Mouse (Mus musculus) liver, embryonic 12.5 days (tissue): Measurements from ENCODE around the gene Ier2. TPM values are rescaled to one million over a fixed set of nuclear protein-coding genes. Genes with fewer than 3 reads are reported as not detected.

Experiments used
- ATAC-seq: fragments of 200-750 bp; cut with Nextera tagmentation; 2 replicates; pipeline ENCODE4 v1.8.0; 2017; ENCODE audit warnings: moderate number of reproducible peaks, mild to moderate bottlenecking, moderate library complexity
- H3K27ac ChIP-seq: fragments of 300-500 bp; sonication (generic); 2 replicates; pipeline ENCODE4 v1.5.1; 2016; ENCODE audit warnings: mild to moderate bottlenecking
- H3K27me3 ChIP-seq: fragments of 300-500 bp; sonication (generic); replicated peaks from 2 replicates; pipeline ENCODE4 v1.6.1; 2016; ENCODE audit warnings: mild to moderate bottlenecking, moderate library complexity
- H3K36me3 ChIP-seq: fragments of 300-500 bp; sonication (generic); 2 replicates; pipeline ENCODE4 v1.6.1; 2016; ENCODE audit warnings: mild to moderate bottlenecking, moderate library complexity
- H3K4me1 ChIP-seq: fragments of 300-500 bp; sonication (generic); 2 replicates; pipeline ENCODE4 v1.6.1; 2016
- H3K4me2 ChIP-seq: fragments of 300-500 bp; sonication (generic); 2 replicates; pipeline ENCODE4 v1.6.1; 2016; ENCODE audit warnings: mild to moderate bottlenecking, moderate library complexity
- H3K4me3 ChIP-seq: fragments of 300-500 bp; sonication (generic); 2 replicates; pipeline ENCODE4 v1.5.1; 2016; ENCODE audit warnings: mild to moderate bottlenecking, moderate library complexity
- H3K9ac ChIP-seq: fragments of 300-500 bp; sonication (generic); 2 replicates; pipeline ENCODE4 v1.6.1; 2016; ENCODE audit warnings: mild to moderate bottlenecking, moderate library complexity
- H3K9me3 ChIP-seq: fragments of 300-500 bp; sonication (generic); replicated peaks from 2 replicates; pipeline ENCODE4 v1.6.1; 2016; ENCODE audit warnings: mild to moderate bottlenecking, moderate library complexity
- WGBS: fragments of 180-500 bp; shearing (Covaris S2); methylation state at CpG from one replicate; pipeline ENCODE4 v1.1.7; 2016; ENCODE audit not compliant: insufficient replicate concordance; 5-methylcytosine and 5-hydroxymethylcytosine counted together
- polyA plus RNA-seq: library from polyadenylated mRNA; unstranded; fragments of >200 nt; fragmentation: Nextera tagmentation; extraction: Ambion mirVana; gene quantifications from 2 replicates; pipeline ENCODE4 v1.2.1, GENCODE M21; 2016

The Ier2 gene
- polyA plus RNA-seq, 1 experiment from 2014 or later, result 36.4 TPM

GRCm38 (mm10) chr8:84641578-84642361 is 20.9 kb downstream of the Ier2 start:
- H3K4me1 ChIP-seq, result peaks cover 33% of the 10 kb centered on the region
- 41% methylated on average over 1 of the region's 1 CpGs for WGBS
- H3K36me3 ChIP-seq, result no peaks in the 10 kb centered on the region
- H3K9ac ChIP-seq, result no peak overlapping the region
- no peak for ATAC-seq
- H3K27ac ChIP-seq, result no peak overlapping the region
- H3K9me3 ChIP-seq, result no peaks in the 10 kb centered on the region
- H3K4me2 ChIP-seq, result no peak overlapping the region
- no peak overlapping the region for H3K4me3 ChIP-seq
- peaks cover 21% of the 10 kb centered on the region for H3K27me3 ChIP-seq

- H3K4me1 ChIP-seq, result peaks cover 32% of the 10 kb centered on the region
- WGBS, result 74% methylated on average over 6 of the region's 7 CpGs
- no peaks in the 10 kb centered on the region for H3K9me3 ChIP-seq
- H3K27me3 ChIP-seq, result peaks cover 28% of the 10 kb centered on the region
- H3K4me3 ChIP-seq, result peak overlapping the region; percentile 70; the same call in 1 of the 2 replicates
- H3K4me2 ChIP-seq, result no peak overlapping the region; the same call in 1 of the 2 replicates
- no peaks in the 10 kb centered on the region for H3K36me3 ChIP-seq
- H3K9ac ChIP-seq, result no peak overlapping the region
- peak overlapping the region; percentile 45; the same call in 1 of the 2 replicates for H3K27ac ChIP-seq
- ATAC-seq, result no peak
Measured at GRCm38 (mm10) chr8:84640617-84641294, 21.9 kb downstream of the Ier2 start.

DNA sequence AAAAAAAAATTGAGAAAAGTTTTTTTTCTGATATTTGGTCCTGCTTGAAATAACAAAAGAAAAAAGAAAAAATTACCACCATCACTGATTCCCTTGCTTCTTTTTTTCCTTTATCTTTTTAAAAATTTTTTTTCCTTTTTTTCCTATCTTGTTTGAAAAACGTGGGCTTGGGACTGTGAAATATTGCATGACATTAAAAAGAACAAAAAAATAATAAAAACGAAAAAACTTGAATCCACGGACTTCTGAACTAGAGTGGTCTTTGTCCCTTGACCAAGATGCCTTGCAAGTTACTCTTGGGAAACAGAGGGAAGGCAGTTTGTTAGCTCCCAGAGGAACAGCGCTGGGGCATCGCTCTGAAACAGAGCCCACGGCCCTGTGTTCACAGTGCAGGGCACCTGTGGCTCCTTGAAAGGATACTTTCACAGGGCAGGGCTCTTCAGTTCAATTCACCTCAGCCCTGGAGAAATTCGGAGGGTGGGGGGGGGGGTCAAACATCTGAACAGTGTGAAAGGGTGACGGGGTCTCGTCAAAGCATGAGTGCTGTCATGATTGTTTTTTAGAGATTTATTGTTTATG is 22.6 kb downstream of the Ier2 start:
- ATAC-seq, result no peak
- peak overlapping the region; percentile 67 for H3K9ac ChIP-seq
- H3K27ac ChIP-seq, result peak overlapping the region; percentile 45; the same call in 1 of the 2 replicates

GRCm38 (mm10) chr8:84639162-84640009 is 23.3 kb downstream of the Ier2 start:
- H3K4me1 ChIP-seq, result peaks cover 32% of the 10 kb centered on the region
- no peaks in the 10 kb centered on the region for H3K36me3 ChIP-seq
- H3K4me3 ChIP-seq, result peak overlapping the region; percentile 70
- H3K9me3 ChIP-seq, result no peaks in the 10 kb centered on the region
- H3K9ac ChIP-seq, result peak overlapping the region; percentile 84
- WGBS, result under 1% methylated on average over 105 of the region's 106 CpGs
- peak; percentile 98 for ATAC-seq
- peak overlapping the region; percentile 78 for H3K27ac ChIP-seq
- H3K27me3 ChIP-seq, result peaks cover 37% of the 10 kb centered on the region
- peak overlapping the region; percentile 96 for H3K4me2 ChIP-seq

More for the DNA sequence above, 22.6 kb downstream of the Ier2 start:
- no peaks in the 10 kb centered on the region for H3K9me3 ChIP-seq
- peaks cover 32% of the 10 kb centered on the region for H3K4me1 ChIP-seq
- H3K4me2 ChIP-seq, result peak overlapping the region; percentile 71
- 33% methylated on average over 9 of the region's 9 CpGs for WGBS
- peaks cover 35% of the 10 kb centered on the region for H3K27me3 ChIP-seq
- H3K36me3 ChIP-seq, result no peaks in the 10 kb centered on the region
- H3K4me3 ChIP-seq, result peak overlapping the region; percentile 70

DNA sequence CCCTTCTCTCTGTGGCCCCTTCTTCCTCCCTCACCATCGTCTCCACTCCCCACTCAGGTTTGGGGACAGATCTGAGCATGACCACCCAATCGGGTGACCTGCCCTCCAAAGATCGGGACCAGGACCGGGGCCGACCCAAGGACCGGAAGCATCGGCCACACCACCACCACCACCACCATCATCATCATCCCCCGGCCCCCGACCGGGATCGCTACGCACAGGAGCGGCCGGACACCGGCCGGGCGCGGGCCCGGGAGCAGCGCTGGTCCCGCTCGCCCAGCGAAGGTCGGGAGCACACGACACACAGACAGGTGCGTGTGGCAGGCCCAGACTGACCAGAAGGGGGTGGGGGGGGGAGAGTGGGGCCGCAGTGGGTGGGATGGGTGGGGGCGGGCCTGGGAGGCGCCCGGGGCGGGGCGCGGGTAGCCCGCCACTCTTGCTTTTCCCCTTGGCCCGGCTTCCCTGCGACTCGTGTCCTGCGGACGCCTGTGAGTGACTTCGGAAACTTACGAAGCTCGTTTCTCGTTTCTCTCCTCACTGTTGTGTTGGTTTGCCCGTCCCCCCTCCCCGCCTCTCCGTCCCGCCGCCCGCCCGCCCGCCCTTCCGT is 24.0 kb downstream of the Ier2 start:
- Histone ChIP-seq H3K27ac (peak overlapping the region; percentile 78), H3K4me3 (peak overlapping the region; percentile 70), H3K4me1 (peaks cover 32% of the 10 kb centered on the region), H3K4me2 (peak overlapping the region; percentile 96), H3K27me3 (peaks cover 37% of the 10 kb centered on the region), H3K9ac (peak overlapping the region; percentile 84), H3K36me3 (no peaks in the 10 kb centered on the region), H3K9me3 (no peaks in the 10 kb centered on the region)
- 0% methylated on average over 25 of the region's 52 CpGs for whole genome bisulfite sequencing
- ATAC-seq, result peak; percentile 11

DNA sequence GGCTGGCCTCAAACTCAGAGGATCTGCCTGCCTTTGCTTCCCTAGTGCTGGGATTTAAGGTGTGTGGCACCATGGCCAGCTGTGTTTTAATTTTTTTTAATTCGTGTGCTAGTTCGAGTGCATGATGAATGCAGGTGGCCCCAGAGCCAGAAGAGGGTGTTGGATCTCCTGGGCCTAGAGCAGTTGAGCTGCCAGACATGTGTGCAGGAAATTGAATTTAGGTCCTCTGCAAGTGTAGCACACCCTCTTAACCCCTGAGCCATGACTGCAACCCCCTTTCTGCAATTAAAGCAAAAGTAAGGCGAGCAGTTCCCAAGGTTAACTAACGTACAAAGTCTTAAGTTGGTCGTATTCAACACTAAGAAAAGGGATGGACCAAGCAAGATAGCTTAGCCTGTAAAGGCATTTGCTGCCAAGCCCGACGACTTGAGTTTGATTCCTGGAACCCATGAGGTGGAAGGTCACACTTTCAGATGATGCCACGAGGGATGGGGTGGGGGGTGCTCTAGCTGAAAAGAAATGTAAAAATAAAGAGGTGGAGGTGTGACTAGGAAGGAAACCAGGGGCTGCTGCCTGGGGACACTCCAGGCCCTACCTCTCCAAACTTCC is 24.6 kb downstream of the Ier2 start:
- ATAC-seq, result no peak
- Histone ChIP-seq H3K4me1 (peaks cover 32% of the 10 kb centered on the region), H3K4me3 (peak overlapping the region; percentile 70), H3K27me3 (peaks cover 41% of the 10 kb centered on the region), H3K9ac (peak overlapping the region; percentile 84), H3K36me3 (no peaks in the 10 kb centered on the region), H3K9me3 (no peaks in the 10 kb centered on the region), H3K27ac (0 out of 2 replicates have a peak overlapping the region, but pooled peaks have one; percentile 78), H3K4me2 (peak overlapping the region; percentile 96)
- WGBS, result 40% methylated on average over 8 of the region's 8 CpGs

DNA sequence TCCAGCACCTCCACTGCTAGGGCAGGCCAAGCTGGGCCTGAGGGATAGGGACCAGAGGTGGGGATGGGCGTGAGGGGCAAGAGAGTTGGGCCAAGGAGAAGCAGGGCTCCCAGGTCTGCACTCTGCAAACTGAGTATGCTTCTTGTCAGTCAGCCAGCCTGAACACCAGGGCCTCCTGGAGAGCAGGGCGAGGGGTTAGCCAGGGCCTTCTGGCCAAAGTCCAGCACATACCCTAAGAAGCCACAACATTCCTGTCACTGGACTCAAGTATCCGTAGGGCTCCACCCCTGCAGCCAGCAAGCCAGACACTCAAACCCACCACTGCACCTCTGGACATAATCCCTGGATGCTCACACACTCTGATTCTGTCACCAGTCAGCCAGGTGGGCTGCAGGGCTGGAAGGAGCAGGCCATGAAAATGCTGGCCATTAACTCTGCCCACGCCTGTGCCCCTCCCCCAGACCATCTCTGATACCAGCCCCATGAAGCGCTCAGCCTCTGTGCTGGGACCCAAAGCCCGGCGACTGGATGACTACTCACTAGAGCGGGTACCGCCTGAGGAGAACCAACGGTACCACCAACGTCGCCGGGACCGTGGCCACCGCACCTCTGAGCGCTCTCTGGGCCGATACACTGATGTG is 26.5 kb downstream of the Ier2 start:
- Histone ChIP-seq H3K4me3 (no peak overlapping the region), H3K9me3 (no peaks in the 10 kb centered on the region), H3K27ac (no peak overlapping the region), H3K27me3 (peaks cover 43% of the 10 kb centered on the region), H3K4me1 (peaks cover 21% of the 10 kb centered on the region), H3K36me3 (no peaks in the 10 kb centered on the region), H3K4me2 (no peak overlapping the region), H3K9ac (no peak overlapping the region)
- no peak for ATAC-seq
- WGBS, result 78% methylated on average over 17 of the region's 17 CpGs

- no peak for ATAC-seq
- no peak overlapping the region for H3K9ac ChIP-seq
Measured at GRCm38 (mm10) chr8:84635397-84636050, 27.1 kb downstream of the Ier2 start.

GRCm38 (mm10) chr8:84634849-84635304 is 27.8 kb downstream of the Ier2 start:
- Histone ChIP-seq H3K9me3 (no peaks in the 10 kb centered on the region), H3K27ac (no peak overlapping the region), H3K27me3 (peaks cover 43% of the 10 kb centered on the region), H3K36me3 (no peaks in the 10 kb centered on the region), H3K9ac (no peak overlapping the region), H3K4me1 (peaks cover 9% of the 10 kb centered on the region), H3K4me3 (no peak overlapping the region), H3K4me2 (no peak overlapping the region)
- WGBS, result 71% methylated on average over 9 of the region's 9 CpGs
- no peak for ATAC-seq

More at GRCm38 (mm10) chr8:84635397-84636050, 27.1 kb downstream of the Ier2 start:
- Histone ChIP-seq H3K4me3 (no peak overlapping the region), H3K27ac (no peak overlapping the region), H3K4me1 (peaks cover 14% of the 10 kb centered on the region), H3K4me2 (no peak overlapping the region), H3K9me3 (no peaks in the 10 kb centered on the region), H3K36me3 (no peaks in the 10 kb centered on the region), H3K27me3 (peaks cover 43% of the 10 kb centered on the region)
- 75% methylated on average over 14 of the region's 14 CpGs for WGBS
